Mouse (Mus musculus) liver, postnatal 0 days (tissue): ENCODE measurements around the gene Rufy2.

Experiments
- CTCF ChIP-seq: sonication (generic); IDR thresholded peaks from 2 replicates; pipeline ENCODE4 v1.5.1; 2016; ENCODE audit warnings: antibody characterized with exemption, low read depth
- EP300 ChIP-seq: IDR thresholded peaks from 2 replicates; pipeline ENCODE4 v1.6.1; 2016; ENCODE audit warnings: antibody characterized with exemption, low read depth, mild to moderate bottlenecking

DNA sequence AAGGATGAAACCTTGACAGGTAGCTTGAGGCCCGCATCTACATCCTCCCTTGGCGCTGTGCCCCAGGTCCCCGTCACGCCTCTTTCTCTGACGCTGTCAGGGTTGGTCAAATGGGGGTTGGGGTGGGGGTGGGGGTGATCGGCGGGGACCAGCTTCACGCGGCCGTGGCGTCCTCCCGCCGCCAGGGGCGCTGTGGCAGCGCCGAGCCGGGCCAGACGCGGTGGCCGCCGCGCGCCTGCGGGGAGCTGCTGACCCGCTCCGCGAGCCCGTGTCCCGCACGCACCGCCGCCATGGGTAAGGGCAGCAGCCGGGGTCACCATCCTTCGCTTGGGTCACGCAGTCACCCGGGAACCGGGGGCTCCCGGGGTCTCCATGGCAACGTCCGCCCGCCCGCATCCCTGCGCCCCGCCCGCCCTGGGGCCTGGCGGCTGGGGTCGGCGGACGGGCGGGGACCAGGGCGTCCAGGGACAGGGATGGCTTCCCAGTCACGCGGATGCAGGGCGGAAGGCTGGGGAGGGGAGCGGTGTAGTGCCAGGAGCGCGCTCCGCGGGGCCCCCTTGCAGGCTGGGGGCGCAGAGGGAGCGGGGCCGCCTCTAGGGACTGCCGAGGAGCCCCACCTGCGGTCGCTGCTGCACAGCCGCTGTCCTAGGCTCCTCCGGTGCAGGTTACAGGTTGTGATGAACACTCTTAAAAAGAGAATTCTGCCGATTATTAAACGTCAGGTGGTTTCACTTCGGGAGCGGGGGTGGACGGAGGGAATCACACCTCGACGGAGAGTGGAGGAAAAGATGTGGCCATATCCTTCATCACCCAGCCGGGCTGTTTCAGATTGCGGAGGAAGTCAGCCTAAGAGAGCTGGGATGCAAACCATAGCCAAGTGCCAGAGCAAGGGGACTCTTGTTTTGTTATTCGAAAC is at the start of gene Rufy2:
- TF ChIP-seq CTCF, result peak; percentile 57
- TF ChIP-seq EP300, result no peak
